Mouse (Mus musculus) stomach, postnatal 0 days (tissue): ENCODE measurements around the gene Cdk4. TPM values are rescaled to one million over a fixed set of nuclear protein-coding genes. Genes with fewer than 3 reads are reported as not detected.

Source experiments
- ATAC-seq: fragments of 200-750 bp; cut with Nextera tagmentation; 2 replicates; pipeline ENCODE4 v1.8.0; 2017; ENCODE audit not compliant: low FRiP score, low TSS enrichment
- DNase-seq: peaks from one replicate; pipeline ENCODE4 v3.0.0-alpha.2; 2016; ENCODE audit warnings: low spot score
- H3K27ac ChIP-seq: fragments of 300-500 bp; sonication (generic); replicated peaks from 2 replicates; pipeline ENCODE4 v1.5.1; 2014; ENCODE audit warnings: mild to moderate bottlenecking, control low read depth
- H3K27me3 ChIP-seq: fragments of 300-500 bp; sonication (generic); 2 replicates; pipeline ENCODE4 v1.6.1; 2014; ENCODE audit warnings: low read length; ENCODE audit not compliant: control insufficient read depth, insufficient read depth
- H3K36me3 ChIP-seq: fragments of 300-500 bp; sonication (generic); 2 replicates; pipeline ENCODE4 v1.6.1; 2014; ENCODE audit warnings: low read length, mixed read lengths; ENCODE audit not compliant: control insufficient read depth, insufficient read depth
- H3K4me1 ChIP-seq: fragments of 300-500 bp; sonication (generic); replicated peaks from 2 replicates; pipeline ENCODE4 v1.6.1; 2014; ENCODE audit warnings: antibody characterized with exemption; ENCODE audit not compliant: control insufficient read depth, insufficient read depth
- H3K4me2 ChIP-seq: fragments of 300-500 bp; sonication (generic); replicated peaks from 2 replicates; pipeline ENCODE4 v1.6.1; 2014; ENCODE audit warnings: low read depth, mild to moderate bottlenecking, control low read depth, moderate library complexity
- H3K4me3 ChIP-seq: fragments of 300-500 bp; sonication (generic); 2 replicates; pipeline ENCODE4 v1.5.1; 2014; ENCODE audit warnings: low read depth, low read length, control low read depth
- H3K9ac ChIP-seq: fragments of 300-500 bp; sonication (generic); 2 replicates; pipeline ENCODE4 v1.6.1; 2014; ENCODE audit warnings: mild to moderate bottlenecking, low read length, control low read depth, mixed read lengths
- H3K9me3 ChIP-seq: fragments of 300-500 bp; sonication (generic); 2 replicates; pipeline ENCODE4 v1.6.1; 2016; ENCODE audit warnings: low read length; ENCODE audit not compliant: control insufficient read depth
- CTCF ChIP-seq: IDR thresholded peaks from 2 replicates; pipeline ENCODE4 v1.5.1; 2016; ENCODE audit warnings: antibody characterized with exemption, low read depth, mild to moderate bottlenecking, moderate library complexity
- EP300 ChIP-seq: optimal IDR thresholded peaks from 2 replicates; pipeline ENCODE3; 2016; ENCODE audit warnings: antibody characterized with exemption
- WGBS: fragments of 180-500 bp; shearing (Covaris S2); extraction: QIAGEN DNeasy Blood & Tissue Kit; methylation state at CpG from one replicate; pipeline ENCODE4 v1.1.7; 2014; 5-methylcytosine and 5-hydroxymethylcytosine counted together
- polyA plus RNA-seq: library from polyadenylated mRNA; unstranded; fragments of >200 nt; fragmentation: Nextera tagmentation; extraction: Ambion mirVana; gene quantifications from 2 replicates; pipeline ENCODE4 v1.2.1, GENCODE M21; 2015

Gene Cdk4
- polyA plus RNA-seq, 1 experiment from 2014 or later: 469 TPM

GRCm38 (mm10) chr10:127041774-127042338 lies 21.5 kb upstream of the Cdk4 start:
- under 1% methylated on average over 42 of the region's 44 CpGs for WGBS
- Histone ChIP-seq H3K36me3 (no peaks in the 10 kb centered on the region), H3K4me1 (no peaks in the 10 kb centered on the region; the same call in 1 of the 2 replicates), H3K4me3 (peak overlapping the region; percentile 85), H3K27ac (peak overlapping the region; percentile 65), H3K9ac (peak overlapping the region; percentile 67), H3K9me3 (no peaks in the 10 kb centered on the region), H3K27me3 (no peaks in the 10 kb centered on the region), H3K4me2 (peak overlapping the region; percentile 98)
- DNase-seq (peak; percentile 91), ATAC-seq (peak; percentile 81)
- TF ChIP-seq EP300 (no peak), CTCF (no peak)

- TF ChIP-seq CTCF (no peak), EP300 (no peak)
Observed at GRCm38 (mm10) chr10:127042468-127043115, 20.7 kb upstream of the Cdk4 start.

GRCm38 (mm10) chr10:127043187-127043586 lies 20.1 kb upstream of the Cdk4 start:
- Histone ChIP-seq H3K4me1 (no peaks in the 10 kb centered on the region; the same call in 1 of the 2 replicates), H3K27me3 (no peaks in the 10 kb centered on the region), H3K9ac (no peak overlapping the region), H3K4me3 (no peak overlapping the region), H3K27ac (no peak overlapping the region), H3K36me3 (no peaks in the 10 kb centered on the region), H3K4me2 (no peak overlapping the region), H3K9me3 (no peaks in the 10 kb centered on the region)
- no peak for TF ChIP-seq CTCF
- no peak for TF ChIP-seq EP300
- 93% methylated on average over 6 of the region's 6 CpGs for WGBS
- no peak for DNase-seq
- no peak for ATAC-seq

More at GRCm38 (mm10) chr10:127042468-127043115, 20.7 kb upstream of the Cdk4 start:
- DNase-seq: no peak
- Histone ChIP-seq H3K4me3 (peak overlapping the region; percentile 85), H3K9me3 (no peaks in the 10 kb centered on the region), H3K27ac (no peak overlapping the region), H3K27me3 (no peaks in the 10 kb centered on the region), H3K4me1 (no peaks in the 10 kb centered on the region; the same call in 1 of the 2 replicates), H3K36me3 (no peaks in the 10 kb centered on the region), H3K9ac (peak overlapping the region; percentile 67), H3K4me2 (peak overlapping the region; percentile 98)
- ATAC-seq: no peak
- WGBS: 9% methylated on average over 5 of the region's 5 CpGs

- WGBS: 26% methylated on average over 5 of the region's 5 CpGs
- no peaks in the 10 kb centered on the region for H3K9me3 ChIP-seq
- H3K27ac ChIP-seq: no peak within 1 kb of the TSS
- no peak within 1 kb of the TSS for H3K9ac ChIP-seq
- peaks cover 4% of the 10 kb centered on the region; the same call in 1 of the 2 replicates for H3K27me3 ChIP-seq
- peaks cover 5% of the 10 kb centered on the region; the same call in 1 of the 2 replicates for H3K4me1 ChIP-seq
- H3K36me3 ChIP-seq: no peaks in the 10 kb centered on the region
- H3K4me3 ChIP-seq: peak within 1 kb of the TSS; percentile 28
- H3K4me2 ChIP-seq: peak within 1 kb of the TSS; percentile 55
- no peak for DNase-seq
- no peak for ATAC-seq
- TF ChIP-seq EP300 (no peak), CTCF (no peak)
Observed at GRCm38 (mm10) chr10:127047954-127048353, 15.4 kb upstream of the Cdk4 start, which contains the start of gene Cyp27b1. Cyp27b1 (plus strand) TSS chr10:127048250.

DNA sequence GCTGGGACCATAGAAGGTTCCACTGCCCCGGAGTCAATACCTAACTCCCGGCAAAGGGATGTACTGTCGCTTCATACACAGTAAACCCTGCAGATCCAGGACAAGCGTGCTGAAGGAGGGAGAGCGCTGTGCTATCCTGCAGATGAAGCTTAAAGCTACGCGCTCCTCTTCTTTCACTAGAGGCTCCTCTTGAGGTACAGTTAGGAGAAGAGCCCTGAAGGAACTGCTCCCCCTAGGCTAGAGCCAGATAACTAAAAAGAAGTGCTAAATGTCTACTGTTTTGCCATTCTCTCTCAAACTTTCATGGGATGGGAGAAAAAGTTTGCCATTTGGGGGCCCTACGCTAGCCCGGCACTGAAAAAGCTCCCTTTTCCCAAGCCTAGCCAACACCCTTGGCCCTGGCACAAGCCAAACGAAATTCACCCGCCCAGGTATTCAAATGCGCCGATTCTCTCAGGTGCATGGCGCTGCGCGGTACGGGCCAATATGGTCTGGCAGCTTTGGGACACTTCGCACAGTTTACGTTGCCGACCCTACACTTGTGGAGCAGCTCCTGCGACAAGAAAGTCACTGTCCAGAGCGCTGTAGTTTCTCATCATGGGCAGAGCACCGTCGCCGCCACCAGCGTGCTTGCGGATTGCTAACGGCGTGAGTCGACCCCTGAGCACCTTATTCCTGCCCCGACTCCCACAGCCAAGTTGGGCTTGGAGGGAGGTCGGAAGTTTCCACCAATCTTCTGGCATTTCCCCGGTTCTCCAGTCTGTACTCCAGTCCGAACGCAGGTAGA lies 14.5 kb upstream of the Cdk4 start:
- H3K27me3 ChIP-seq: peaks cover 4% of the 10 kb centered on the region; the same call in 1 of the 2 replicates
- H3K27ac ChIP-seq: no peak overlapping the region
- TF ChIP-seq CTCF: peak; percentile 36; the same call in 1 of the 2 replicates
- TF ChIP-seq EP300: no peak
- H3K4me1 ChIP-seq: peaks cover 5% of the 10 kb centered on the region; the same call in 1 of the 2 replicates
- H3K9ac ChIP-seq: no peak overlapping the region
- ATAC-seq: no peak
- no peaks in the 10 kb centered on the region for H3K9me3 ChIP-seq
- peak; percentile 42 for DNase-seq
- no peaks in the 10 kb centered on the region for H3K36me3 ChIP-seq
- WGBS: 5% methylated on average over 35 of the region's 35 CpGs
- H3K4me2 ChIP-seq: peak overlapping the region; percentile 55
- peak overlapping the region; percentile 28 for H3K4me3 ChIP-seq
